Mouse (Mus musculus) CH12.LX (cell line): ENCODE data around the gene Zdhhc8.

Experiments used
- CHD1 ChIP-seq: IDR thresholded peaks from 2 replicates; pipeline ENCODE4 v1.6.1; 2012; ENCODE audit warnings: low read depth, low read length, improper control_type of control experiment, inconsistent platforms
- CHD2 ChIP-seq: IDR thresholded peaks from 2 replicates; pipeline ENCODE4 v1.6.1; 2011; ENCODE audit warnings: low read length, improper control_type of control experiment
- CTCF ChIP-seq, 2 experiments: IDR thresholded peaks in 1 of 2; conservative IDR thresholded peaks in 1 of 2; 2 replicates each; pipeline ENCODE4 v1.5.1; 2011 to 2012; ENCODE audit warnings: low read depth in 2 of 2, low read length in 2 of 2, improper control_type of control experiment in 1 of 2, inconsistent platforms in 1 of 2, mild to moderate bottlenecking in 1 of 2, moderate library complexity in 1 of 2
- EP300 ChIP-seq: IDR thresholded peaks from 2 replicates; pipeline ENCODE4 v1.6.1; 2011; ENCODE audit warnings: low read length, improper control_type of control experiment
- MAX ChIP-seq: IDR thresholded peaks from 2 replicates; pipeline ENCODE4 v1.6.1; 2011; ENCODE audit warnings: low read length, improper control_type of control experiment
- USF2 ChIP-seq: conservative IDR thresholded peaks from 2 replicates; pipeline ENCODE4 v1.6.1; 2011; ENCODE audit warnings: low read depth, low read length, improper control_type of control experiment
- ZC3H11A ChIP-seq: IDR thresholded peaks from 2 replicates; pipeline ENCODE4 v1.6.1; 2012; ENCODE audit warnings: low read depth, mild to moderate bottlenecking, inconsistent platforms, low read length, improper control_type of control experiment

- no peak for TF ChIP-seq CTCF (conservative IDR thresholded peaks at IDR 0.05 in 1 of 2, IDR thresholded peaks at IDR 0.05 in 1 of 2; ENCODE audit: low read depth in 2 of 2, low read length in 2 of 2)
- no peak for TF ChIP-seq ZC3H11A
- TF ChIP-seq CHD2, result no peak
- TF ChIP-seq MAX, result no peak
- TF ChIP-seq CHD1, result no peak
- TF ChIP-seq USF2, result no peak
- TF ChIP-seq EP300, result no peak
These were observed 30.1 kb upstream of the Zdhhc8 start for GRCm38 (mm10) chr16:18265024-18265423.
